Comparison of ENCODE assay signal across 8 mouse cellular contexts in genomic region chr13:54302351-54303070, GRCm38 (mm10).
DNase-seq lines count a peak whose midpoint lies in the region; ATAC-seq and TF ChIP-seq lines count a peak whose summit lies in the region.

No protein-coding gene starts in this region.

- H3K27ac ChIP-seq in MEL (ENCODE audit: control insufficient read depth, low read depth, low read length), result peak overlapping the region; percentile 81
- H3K27ac ChIP-seq in liver, postnatal 0 days (ENCODE audit: low read depth), result peak overlapping the region; percentile 86

- H3K79me2 ChIP-seq in MEL (ENCODE audit: control insufficient read depth, insufficient read depth, low read length, poor library complexity), result no peaks in the 10 kb centered on the region; the same call in 1 of the 2 replicates

- peaks cover 0 to 3% of the 10 kb centered on the region in 2 experiments; a peak in 1 of 4 replicates for H3K36me3 ChIP-seq in MEL (ENCODE audit: control insufficient read depth in 1 of 2, insufficient read depth in 2 of 2, low read length in 2 of 2)
- H3K36me3 ChIP-seq in liver, postnatal 0 days (replicated peaks; ENCODE audit: insufficient read depth, low read length), result no peaks in the 10 kb centered on the region

- peaks cover 0 to 7% of the 10 kb centered on the region in 2 experiments; a peak in 1 of 4 replicates for H3K4me1 ChIP-seq in MEL (ENCODE audit: control insufficient read depth in 1 of 2, insufficient read depth in 2 of 2, low read length in 2 of 2)
- peaks cover 3% of the 10 kb centered on the region; the same call in 1 of the 2 replicates for H3K4me1 ChIP-seq in liver, postnatal 0 days (ENCODE audit: insufficient read depth)

- TF ChIP-seq EP300 in MEL (IDR thresholded peaks at IDR 0.05; ENCODE audit: low read depth in 1 of 2, low read length in 2 of 2), result no peak
- no peak for TF ChIP-seq EP300 in liver, postnatal 0 days (IDR thresholded peaks at IDR 0.05; ENCODE audit: low read depth)

- TF ChIP-seq RAD21 in MEL (IDR thresholded peaks at IDR 0.05; ENCODE audit: low read depth, low read length), result no peak

- H3K9me3 ChIP-seq in MEL (replicated peaks; ENCODE audit: insufficient read depth, low read length), result no peaks in the 10 kb centered on the region
- H3K9me3 ChIP-seq in liver, postnatal 0 days (ENCODE audit: low read length), result no peaks in the 10 kb centered on the region

- H3K4me2 ChIP-seq in liver, postnatal 0 days (ENCODE audit: low read depth, low read length), result peak overlapping the region; percentile 89

- TF ChIP-seq CTCF in MEL (IDR thresholded peaks at IDR 0.05 in 2 of 3, conservative IDR thresholded peaks at IDR 0.05 in 1 of 3; ENCODE audit: control insufficient read depth in 1 of 3, insufficient read depth in 1 of 3, low read depth in 2 of 3, low read length in 3 of 3, poor library complexity in 1 of 3, severe bottlenecking in 1 of 3), result no peak
- TF ChIP-seq CTCF in liver, postnatal 0 days (IDR thresholded peaks at IDR 0.05; ENCODE audit: low read depth), result 0 out of 2 replicates have a peak, but pooled peaks have one; percentile 2

- 3% methylated on average over 47 of the region's 58 CpGs for WGBS in liver, postnatal 0 days (ENCODE audit: insufficient replicate concordance)

- DNase-seq in 3T3-L1 (ENCODE audit: low read depth, low spot score), result peak; percentile 53
- peak; percentile 37 for DNase-seq in MEL (ENCODE audit: low read depth, low spot score)
- peak; percentile 77 to 81 for DNase-seq in cerebellum, postnatal 25 days
- DNase-seq in heart, adult 8-10 months (ENCODE audit: low spot score), result peak; percentile 14
- peak; percentile 39 for DNase-seq in kidney, adult 9 months
- DNase-seq in liver, postnatal 0 days, result peak; percentile 50
- DNase-seq in ovary, postnatal 10 days (ENCODE audit: low spot score), result peak; percentile 26
- no peak for DNase-seq in natural killer cell, adult 2 months (ENCODE audit: low spot score in 2 of 2)

- H3K9ac ChIP-seq in MEL (ENCODE audit: control insufficient read depth, low read depth, low read length, poor library complexity, severe bottlenecking), result peak overlapping the region; percentile 89
- peak overlapping the region; percentile 81 for H3K9ac ChIP-seq in liver, postnatal 0 days (replicated peaks)

- no peaks in the 10 kb centered on the region for H3K27me3 ChIP-seq in MEL (ENCODE audit: control insufficient read depth in 1 of 2, insufficient read depth in 2 of 2, low read length in 2 of 2)
- H3K27me3 ChIP-seq in liver, postnatal 0 days (ENCODE audit: insufficient read depth, low read length), result peaks cover 32% of the 10 kb centered on the region

- peak; percentile 68 for ATAC-seq in liver, postnatal 0 days

- no peak for TF ChIP-seq POLR2A in MEL (IDR thresholded peaks at IDR 0.05; ENCODE audit: control insufficient read depth in 1 of 2, insufficient read depth in 1 of 2, low read depth in 1 of 2, low read length in 2 of 2, poor library complexity in 1 of 2)

- H3K4me3 ChIP-seq in MEL (ENCODE audit: control insufficient read depth in 1 of 2, insufficient read depth in 1 of 2, low read depth in 2 of 2, low read length in 2 of 2), result peak overlapping the region; percentile 73 to 77
- peak overlapping the region; percentile 59 for H3K4me3 ChIP-seq in liver, postnatal 0 days (ENCODE audit: low read depth, low read length)

TF ChIP-seq in MEL, 35 proteins besides CTCF, POLR2A, EP300 and RAD21:
- TF ChIP-seq UBTF (IDR thresholded peaks at IDR 0.05; ENCODE audit: borderline replicate concordance, insufficient read depth, low read depth, low read length) (0 out of 2 replicates have a peak, but pooled peaks have one; percentile 56), MYC (IDR thresholded peaks at IDR 0.05; ENCODE audit: low read depth, low read length) (no peak), ZKSCAN1 (IDR thresholded peaks at IDR 0.05; ENCODE audit: low read depth, low read length) (no peak)

Comparison
In these comparisons a context has a peak if more than half of its experiments do, and no peak if none do; other contexts are left out.
1. DNase-seq: peak in 3T3-L1 (single experiment), MEL (single experiment), cerebellum, postnatal 25 days (2 of 2), heart, adult 8-10 months (single experiment), kidney, adult 9 months (single experiment), liver, postnatal 0 days (single experiment) and ovary, postnatal 10 days (single experiment); none in natural killer cell, adult 2 months (0 of 2).